Mouse (Mus musculus): ENCODE results near the gene Eno1.

GRCm38 (mm10) chr4:150235585-150235984 lies 936 bp upstream of the Eno1 start:
- TF ChIP-seq CTCF (conservative IDR thresholded peaks at IDR 0.05; ENCODE audit: insufficient read depth, insufficient read length, low read depth, low read length) (no peak), POLR2A (IDR thresholded peaks at IDR 0.05; ENCODE audit: low read depth, low read length) (no peak)
